Mouse (Mus musculus) layer of hippocampus, adult 11-12 months (tissue): Measurements from ENCODE around the gene Klkb1.

Source experiments
- DNase-seq: peaks from one replicate; pipeline ENCODE4 v3.0.0; 2022; ENCODE audit warnings: low spot score

Gene Klkb1

DNA sequence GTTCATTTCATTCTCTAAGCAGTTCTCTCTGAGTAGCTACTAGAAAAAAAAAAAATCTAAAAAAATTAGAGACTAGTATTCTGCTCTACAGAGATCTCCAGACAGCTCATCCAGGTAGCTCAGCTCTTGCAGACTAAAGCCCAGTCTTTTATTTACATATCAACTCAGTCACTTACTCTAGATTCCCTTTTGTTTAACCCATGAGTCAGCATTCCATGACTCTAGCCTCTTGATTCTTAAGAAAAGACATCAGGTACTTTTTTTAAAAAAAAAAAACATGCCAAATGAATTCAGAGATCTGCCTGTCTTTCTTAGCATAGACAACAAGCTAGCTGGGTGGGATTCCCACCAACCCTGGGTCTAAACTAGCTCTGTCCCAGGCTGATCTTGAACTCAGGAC lies 26.2 kb downstream of the Klkb1 start:
- no peak for DNase-seq

DNA sequence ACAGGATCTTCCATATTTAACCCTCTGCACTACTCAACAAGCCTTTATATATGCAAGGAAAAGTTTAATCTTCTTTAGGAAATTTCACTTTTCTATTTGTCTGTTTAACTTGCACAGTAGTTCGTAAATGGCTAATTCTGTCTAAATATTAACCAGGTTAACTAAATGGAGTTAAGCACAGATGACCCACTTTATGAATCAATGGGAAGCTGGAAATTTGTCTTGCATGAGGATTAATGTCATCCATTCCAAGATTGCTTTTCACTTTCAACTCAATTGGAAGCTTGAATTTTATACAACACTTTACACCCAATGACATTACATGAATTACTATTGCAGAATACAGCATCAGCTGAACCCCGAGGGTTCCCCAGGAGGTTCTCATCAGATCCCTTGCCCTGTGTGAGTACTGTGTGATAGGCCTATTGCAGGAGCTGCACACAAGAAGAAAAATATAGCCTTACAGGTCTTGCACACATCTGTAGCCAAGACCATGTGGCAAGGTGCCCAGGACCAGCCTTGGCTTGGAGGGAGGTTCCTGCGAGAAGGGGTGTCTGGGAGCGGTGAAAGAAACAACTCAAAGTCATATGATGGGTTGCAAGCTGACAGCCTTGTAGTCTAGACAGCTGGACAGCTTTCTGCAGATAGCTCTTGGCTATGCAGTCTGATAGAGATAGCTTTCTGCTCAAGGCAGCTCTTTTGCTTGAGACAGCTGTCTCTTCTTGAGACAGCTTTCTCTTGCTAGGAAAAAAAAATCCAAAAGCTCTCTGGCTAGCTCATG lies 26.9 kb downstream of the Klkb1 start:
- DNase-seq, result no peak

DNA sequence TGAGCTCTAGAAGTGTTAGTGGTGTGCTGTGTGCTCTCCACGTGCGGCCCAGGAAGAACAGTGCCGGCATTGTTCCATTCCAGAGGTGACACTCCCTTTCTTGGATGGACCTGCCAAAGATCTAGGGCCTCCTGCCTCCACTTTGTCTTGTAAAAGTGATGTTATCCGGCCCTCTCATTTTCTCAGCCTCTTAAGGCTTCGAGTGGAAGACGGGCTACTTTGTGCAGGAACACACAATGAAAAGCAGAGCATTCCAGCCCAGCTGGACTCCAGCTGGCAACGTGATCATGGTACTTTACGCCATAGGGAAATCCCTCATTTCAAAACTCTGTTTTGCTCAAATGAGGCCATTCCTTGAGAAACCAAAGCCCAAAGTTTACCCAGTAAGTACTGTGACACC lies 27.7 kb downstream of the Klkb1 start:
- no peak for DNase-seq

DNA sequence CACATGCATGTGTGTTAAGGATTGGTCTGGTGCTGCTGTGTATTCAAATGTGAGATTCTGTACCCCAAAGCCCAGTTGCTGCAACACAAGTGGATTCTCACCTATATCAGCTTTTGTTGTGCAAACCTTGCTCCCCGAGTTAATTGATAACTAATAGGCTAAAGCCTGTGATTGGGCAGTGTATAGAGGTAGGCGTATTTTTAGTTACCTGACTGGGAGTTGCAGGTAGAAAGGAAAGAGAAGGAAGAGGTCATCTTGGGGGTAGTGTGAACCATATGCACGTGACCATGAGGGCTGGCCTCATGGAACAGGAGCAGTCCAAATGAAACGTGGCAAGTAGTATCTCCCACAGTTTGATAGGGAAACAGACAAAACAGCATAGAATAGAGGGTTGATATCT lies 29.7 kb downstream of the Klkb1 start:
- DNase-seq, result no peak

DNA sequence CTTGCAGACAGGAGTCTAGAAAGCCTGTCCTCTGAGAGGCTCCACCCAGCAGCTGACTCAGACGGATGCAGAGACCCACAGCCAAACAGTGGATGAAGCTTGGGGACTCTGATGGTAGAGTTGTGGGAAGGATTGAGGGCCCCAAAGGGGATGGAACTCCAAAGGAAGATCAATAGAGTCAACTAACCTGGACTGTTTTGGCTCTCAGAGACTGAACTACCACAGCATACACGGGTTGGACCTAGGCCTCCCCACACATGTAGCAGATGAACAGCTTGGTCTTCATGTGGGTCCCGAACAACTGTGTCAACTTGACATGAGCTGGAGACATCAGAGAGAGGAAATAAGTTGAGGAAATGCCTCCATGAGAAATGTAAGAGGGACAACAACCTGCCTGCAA lies 31.8 kb downstream of the Klkb1 start:
- DNase-seq, result no peak

DNA sequence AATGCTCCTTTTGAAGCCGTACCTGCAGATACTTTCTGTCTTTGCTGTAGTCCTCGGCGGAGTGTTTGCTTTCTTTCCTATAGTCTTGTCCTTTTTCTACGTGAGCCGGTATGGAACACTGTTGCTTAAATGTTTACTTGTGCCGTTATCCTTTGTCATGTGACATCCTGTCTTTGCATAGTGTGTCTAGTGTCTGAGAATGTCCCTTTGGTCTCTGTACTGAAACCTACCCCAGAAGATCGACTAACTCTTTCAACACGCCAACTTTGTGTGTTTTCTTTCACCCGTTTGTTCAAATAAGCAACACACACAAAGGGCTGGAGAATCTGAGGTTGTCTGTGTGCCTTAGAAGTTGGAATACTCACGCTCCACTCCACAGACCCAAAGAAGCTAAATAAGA lies 32.7 kb downstream of the Klkb1 start, which contains the start of gene F11:
TSS of gene F11 (minus strand) at position 112 of the 400 bp plus-strand sequence.
- DNase-seq, result no peak

DNA sequence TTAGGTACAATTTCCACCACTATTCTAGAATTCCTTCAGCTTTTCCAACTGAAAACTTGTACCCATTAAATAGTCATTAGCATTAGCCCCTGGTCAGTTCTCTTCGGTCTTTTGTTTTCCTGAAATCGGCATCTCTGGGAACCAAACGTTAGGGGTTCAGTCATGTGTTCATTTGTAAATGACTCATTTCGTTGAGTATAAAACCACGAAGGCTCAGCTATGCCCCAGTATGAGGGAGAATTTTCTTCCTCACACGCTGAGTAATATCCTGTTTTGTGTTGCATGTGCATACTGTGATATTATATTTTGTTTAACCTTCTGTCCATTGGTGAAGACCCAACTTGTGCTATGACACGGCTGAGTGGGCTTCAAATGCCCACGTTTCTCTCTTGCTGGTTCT lies 36.2 kb downstream of the Klkb1 start:
- DNase-seq, result no peak

DNA sequence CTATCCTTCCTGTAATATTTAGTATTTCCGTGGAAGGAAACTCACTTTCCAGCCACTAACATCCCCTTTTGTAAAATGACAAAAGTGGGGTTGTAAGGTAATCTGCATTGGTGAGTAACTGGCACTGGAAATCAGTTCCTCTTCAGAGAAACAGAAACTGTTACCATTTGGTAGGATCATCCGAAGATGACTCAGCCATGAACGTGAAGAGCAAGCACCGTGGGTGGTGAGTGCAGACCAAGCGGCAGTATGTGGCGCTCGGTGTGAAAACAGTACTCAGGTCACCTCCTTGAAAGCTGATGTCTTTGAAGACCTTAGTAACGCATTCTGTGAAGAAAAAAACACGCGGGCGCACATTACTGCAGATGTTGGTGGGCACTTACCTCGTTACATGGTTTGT lies 39.6 kb downstream of the Klkb1 start:
- DNase-seq, result no peak

DNA sequence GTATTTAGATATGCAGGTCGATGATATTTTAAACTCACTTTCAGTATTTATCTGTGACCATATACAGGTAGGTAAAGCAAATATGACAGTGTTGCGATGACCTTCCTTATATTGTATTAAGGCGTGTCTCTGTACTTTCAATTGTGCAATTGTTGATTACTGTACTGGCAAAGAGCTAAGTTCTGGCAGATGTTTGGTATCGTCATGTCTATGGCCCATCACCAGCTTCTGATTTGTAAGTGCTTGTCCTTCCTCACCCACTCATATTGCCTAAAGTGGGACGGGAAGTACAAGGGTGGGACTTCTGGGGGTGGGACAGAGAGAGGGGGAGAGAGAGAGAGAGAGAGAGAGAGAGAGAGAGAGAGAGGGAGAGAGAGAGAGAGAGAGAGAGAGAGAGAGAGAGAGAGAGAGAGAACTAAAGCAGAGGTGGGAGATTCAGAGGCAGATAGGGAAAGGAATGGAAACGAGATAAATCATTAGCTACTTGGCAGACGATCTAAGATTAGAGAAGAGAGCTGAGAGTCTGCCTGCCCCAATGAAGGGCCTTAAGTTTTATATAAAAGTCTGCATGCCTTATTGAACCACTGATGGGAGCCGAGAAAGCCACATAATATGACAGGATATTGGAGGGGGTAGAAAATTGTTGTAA lies 40.3 kb downstream of the Klkb1 start:
- DNase-seq, result no peak

DNA sequence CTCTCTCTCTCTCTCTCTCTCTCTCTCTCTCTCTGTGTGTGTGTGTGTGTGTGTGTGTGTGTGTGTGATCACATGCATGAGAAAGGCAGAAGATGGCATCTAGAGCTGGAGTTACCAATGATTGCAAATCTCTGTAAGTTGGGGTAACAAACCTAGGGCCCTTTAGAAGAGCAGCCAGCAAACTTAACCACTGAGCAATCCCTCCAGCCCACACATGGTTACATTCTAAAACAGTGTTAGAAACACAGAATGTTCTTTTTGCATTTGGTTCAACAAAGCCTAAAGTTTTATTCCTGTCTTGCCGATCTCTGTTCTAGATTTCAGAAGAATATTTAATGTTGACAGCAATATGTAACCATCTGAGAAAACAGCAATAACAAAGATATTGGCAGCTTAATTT lies 41.1 kb downstream of the Klkb1 start:
- no peak for DNase-seq

DNA sequence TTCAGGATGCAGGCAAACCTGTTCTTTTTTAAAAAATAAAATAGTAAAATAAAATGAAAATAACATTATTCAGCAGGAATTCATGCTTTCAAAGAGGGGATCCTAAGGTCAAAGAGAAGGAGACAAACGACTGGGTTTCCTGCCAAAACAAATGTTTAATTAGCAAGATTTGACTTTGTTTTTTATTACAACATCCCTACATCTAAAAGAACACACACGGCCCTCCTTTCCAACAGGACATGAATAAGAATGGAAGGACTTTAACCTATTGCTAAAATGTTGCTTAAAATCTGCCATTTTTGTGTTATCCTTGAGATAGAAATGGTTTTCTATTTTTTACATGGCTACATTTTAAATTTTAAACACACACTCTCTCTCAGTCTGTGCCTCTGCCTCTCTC lies 41.5 kb downstream of the Klkb1 start:
- no peak for DNase-seq

DNA sequence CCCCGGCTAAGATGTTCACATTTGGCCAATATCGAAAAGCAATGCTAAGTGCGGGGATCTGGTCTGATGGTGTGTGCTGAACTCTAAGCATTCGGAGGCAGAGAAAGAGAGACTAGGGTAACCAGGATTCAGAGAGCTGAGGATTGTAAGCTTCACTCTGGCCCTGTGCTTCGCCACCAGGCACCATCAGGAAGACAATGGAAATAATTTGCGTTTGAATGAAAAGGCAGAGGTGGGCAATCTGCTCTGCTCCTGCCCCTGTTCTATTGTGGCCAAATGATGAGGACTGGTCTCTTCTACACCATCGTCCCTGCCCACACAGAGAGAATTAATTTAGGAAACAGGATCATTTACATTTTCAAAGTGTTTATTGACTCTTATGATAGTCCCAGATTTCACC lies 48.4 kb downstream of the Klkb1 start:
- DNase-seq, result no peak

DNA sequence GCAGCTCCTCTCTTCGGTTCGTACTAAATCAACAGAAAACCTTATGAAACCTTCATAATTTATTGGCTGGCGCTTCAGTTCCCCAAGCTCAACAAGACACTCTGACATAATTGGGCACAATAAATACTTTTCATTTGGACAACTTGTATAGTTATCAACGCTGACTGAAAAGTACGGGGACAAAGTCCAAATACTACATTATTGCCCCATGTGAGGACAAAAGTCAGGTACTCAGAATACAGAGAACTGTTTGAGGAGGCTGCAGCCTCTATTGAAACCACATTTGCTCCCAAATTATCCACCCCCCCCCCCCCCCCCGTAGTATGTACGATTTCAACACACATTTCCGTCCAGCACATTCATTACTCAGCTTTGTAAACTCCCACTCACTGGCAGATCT lies 55.3 kb downstream of the Klkb1 start:
- DNase-seq, result no peak

DNA sequence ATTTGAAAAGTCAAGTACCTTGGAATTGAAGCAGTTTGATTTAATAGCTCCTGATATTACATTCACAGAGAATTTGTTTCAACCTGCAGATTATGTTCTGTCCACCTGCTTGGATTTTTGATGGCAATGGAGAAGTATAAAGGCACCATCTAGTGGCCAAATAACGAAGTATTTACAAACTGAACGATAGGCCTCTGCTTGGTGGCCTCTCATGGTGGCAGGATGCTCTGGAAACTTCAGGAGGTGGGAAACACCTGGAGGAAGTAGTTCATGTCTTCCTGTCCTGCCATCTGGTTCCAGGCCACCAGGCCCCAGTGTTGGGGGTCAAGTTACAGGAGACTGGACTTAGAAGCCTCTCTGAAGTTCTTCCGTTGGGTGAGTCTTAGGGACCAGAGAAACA lies 56.4 kb downstream of the Klkb1 start:
- peak; percentile 54 for DNase-seq

DNA sequence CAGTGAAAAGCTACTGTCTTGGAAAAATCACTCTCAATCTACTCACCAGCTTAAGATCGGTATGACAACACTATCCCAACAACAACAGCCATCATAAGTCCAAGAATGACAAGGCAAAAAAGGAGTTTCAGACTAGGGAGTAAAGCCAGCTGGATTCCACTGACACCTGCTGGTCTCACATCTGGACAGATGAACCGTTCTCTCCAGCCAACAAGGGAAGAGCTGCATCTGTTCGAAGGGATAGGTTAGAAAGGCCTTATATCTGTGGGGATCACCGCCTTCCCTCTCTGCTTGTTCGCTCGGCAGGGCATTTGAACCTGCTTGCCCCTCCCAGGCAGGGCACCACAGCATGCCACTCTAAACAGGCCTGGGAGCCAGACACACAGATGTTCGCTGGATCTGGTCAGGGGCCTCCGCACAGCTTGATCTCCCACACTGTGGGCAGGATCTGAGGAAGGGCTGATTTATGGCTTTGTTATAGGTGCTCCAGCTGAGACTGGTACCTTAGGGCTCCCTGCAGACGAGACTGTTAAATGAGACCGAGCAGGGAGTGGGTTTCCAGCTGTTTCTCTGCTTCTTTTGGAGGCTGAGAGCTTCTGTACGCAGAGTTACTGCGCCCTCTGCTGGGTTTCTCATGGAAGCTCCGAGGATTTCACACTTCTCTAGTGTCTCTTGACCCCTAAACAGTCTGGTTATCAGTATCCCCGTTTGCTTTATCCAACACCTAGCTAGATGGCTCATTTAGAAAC lies 58.3 kb downstream of the Klkb1 start:
- peak; percentile 26 for DNase-seq

DNA sequence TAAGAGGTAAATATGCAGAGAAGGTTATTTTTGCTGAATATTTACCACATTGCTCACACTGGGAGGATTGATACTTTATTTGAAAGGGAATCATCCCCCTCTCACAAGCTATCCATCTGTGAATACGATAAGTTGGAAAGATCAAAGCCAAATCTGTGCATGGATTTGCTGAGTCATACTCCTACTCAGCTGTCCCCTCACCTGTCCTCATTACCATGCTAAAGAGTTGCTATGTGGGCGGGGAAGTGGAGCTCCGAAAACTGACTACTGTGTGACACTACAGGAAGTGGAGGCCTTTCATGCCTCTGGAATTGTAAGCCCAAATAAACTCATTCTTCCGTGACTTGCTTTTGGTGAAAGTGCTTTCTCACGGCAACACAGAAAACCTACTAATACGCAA lies 59.4 kb downstream of the Klkb1 start:
- DNase-seq, result no peak

DNA sequence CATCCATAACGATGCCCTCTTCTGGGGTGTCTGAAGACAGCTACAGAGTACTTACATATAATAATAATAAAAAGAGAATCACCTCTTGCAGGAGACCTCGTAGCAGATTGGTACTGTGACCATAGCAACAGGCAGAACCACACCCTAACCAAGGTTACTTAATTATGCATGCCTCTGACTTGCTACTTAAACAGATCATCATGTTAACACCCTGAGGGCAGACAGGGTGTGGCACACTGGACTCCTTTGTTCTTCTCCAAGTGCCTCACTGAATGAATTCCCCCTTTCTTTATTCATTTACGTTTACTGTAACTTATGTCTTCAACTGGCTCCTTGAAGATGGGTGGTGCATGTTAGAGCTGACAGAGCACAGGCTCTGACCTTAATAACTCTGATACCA lies 61.4 kb downstream of the Klkb1 start:
- no peak for DNase-seq
